Mouse (Mus musculus) gastrocnemius, postnatal 25 days (tissue): ENCODE results near the gene Anks3. TPM values are rescaled to one million over a fixed set of nuclear protein-coding genes. Genes with fewer than 3 reads are reported as not detected.

ENCODE experiments used
- DNase-seq: peaks from one replicate; pipeline ENCODE4 v3.0.0; 2022
- long read RNA-seq, 2 experiments: library from polyadenylated mRNA; stranded (forward); transcript quantifications; one replicate each; pipeline ENCODE4 v2.0.0; 2021
- total RNA-seq, 2 experiments: library from RNA; stranded (reverse); gene quantifications; 1 replicate in 1 of 2; 2 replicates in 1 of 2; pipeline ENCODE4 v1.2.3; 2021

The Anks3 gene
- 10 to 100 TPM; 11.1 to 12.0 TPM for total RNA-seq
- long read RNA-seq, experiment 1, partial matches to known transcripts, result 1 of 7 reads
- long read RNA-seq, experiment 1, other reads (novel, unspliced or antisense), result 6 of 7 reads
- long read RNA-seq, experiment 2, transcript Anks3-201 (17 exons, 2,398 nt), result major isoform, 7 of 24 reads
- long read RNA-seq, experiment 2, partial matches to known transcripts, result 3 of 24 reads
- long read RNA-seq, experiment 2, other reads (novel, unspliced or antisense), result 14 of 24 reads

DNA sequence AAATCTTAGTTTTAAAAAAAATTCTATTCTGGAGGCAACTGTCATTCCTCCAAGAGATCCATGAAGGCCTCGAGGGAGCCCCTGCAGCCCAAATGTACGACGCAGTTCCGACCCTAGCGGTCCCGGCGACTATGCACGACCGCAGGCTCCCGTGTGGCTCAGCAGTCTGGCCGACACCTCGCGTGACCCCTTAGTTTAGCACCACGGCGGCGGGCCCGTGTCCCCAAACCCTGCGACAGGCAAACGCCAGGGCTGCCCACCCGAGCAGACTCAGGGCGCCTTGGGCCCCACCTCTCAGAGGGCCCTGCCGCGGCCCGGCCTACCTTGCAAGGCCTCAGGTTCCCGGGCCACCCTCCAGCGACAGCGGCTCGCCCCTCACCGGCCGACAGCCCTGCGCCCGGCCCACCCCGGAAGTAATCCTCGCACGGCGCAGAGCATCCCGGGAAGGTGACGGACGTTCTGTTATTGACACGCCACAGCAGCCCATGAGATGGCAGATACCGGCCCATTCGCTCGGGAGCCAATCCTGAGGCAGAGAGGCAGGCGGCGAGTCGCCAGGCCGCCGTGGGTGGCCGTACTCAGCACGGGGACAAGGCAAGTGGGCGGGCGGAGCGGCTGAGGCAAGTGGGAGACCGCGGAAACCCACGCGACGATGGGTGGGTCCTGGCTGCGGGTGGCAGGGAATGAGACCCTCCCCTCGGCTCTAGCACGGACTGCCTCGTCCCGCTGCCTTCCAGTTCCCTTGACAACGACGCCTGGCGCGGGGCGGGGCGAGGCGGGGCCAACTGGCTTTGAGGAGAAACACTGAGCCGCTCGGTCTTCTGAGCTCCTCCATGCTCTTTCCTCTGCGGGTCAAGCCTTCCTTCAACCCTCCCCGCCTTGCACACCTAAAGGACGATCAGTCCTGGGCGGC, at the start of gene Anks3:
TSS of gene Anks3 (minus strand) at position 409 of the 913 bp plus-strand sequence.
- DNase-seq, result peak; percentile 99

DNA sequence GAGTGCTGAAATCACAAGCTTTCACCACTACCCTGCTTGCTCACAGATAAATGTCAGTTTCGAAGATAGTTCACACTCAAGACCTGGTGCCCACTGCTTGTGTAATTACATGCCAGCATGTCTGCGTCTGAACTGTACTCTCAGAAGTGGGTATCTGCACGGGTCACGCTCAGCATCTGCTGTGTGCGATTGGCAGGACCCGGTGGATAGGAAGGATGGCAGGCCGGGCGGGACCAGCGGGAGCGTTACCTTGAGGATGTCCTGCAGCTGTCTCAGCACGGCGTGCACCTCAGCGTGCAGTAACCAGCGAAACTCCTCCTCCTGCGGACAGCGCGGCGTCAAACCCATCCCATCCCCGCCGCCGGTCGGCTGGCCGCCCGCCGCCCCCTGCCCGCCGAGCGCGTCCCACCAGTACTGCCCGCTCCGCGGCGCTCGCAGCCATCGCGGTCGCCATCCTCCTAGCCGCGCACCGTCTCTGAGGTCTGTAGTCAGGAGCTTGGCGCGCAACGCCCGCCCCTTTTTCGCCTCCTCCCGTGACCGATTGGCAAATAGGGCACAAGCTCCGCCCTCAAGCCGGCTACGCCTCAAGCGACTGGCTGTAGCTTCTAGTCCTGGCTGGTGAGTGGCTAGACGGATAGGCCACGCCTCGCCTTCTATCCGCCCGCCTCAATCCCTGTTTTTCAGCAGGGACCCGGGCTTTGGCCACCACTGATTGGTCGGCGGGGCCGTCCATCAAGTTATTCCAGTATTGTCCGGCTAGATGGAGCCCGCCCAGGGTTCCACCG, 49.2 kb upstream of the Anks3 start, which contains the start of gene Rogdi:
TSS of gene Rogdi (minus strand) at position 500 of the 785 bp plus-strand sequence.
- DNase-seq, result peak; percentile 99

DNA sequence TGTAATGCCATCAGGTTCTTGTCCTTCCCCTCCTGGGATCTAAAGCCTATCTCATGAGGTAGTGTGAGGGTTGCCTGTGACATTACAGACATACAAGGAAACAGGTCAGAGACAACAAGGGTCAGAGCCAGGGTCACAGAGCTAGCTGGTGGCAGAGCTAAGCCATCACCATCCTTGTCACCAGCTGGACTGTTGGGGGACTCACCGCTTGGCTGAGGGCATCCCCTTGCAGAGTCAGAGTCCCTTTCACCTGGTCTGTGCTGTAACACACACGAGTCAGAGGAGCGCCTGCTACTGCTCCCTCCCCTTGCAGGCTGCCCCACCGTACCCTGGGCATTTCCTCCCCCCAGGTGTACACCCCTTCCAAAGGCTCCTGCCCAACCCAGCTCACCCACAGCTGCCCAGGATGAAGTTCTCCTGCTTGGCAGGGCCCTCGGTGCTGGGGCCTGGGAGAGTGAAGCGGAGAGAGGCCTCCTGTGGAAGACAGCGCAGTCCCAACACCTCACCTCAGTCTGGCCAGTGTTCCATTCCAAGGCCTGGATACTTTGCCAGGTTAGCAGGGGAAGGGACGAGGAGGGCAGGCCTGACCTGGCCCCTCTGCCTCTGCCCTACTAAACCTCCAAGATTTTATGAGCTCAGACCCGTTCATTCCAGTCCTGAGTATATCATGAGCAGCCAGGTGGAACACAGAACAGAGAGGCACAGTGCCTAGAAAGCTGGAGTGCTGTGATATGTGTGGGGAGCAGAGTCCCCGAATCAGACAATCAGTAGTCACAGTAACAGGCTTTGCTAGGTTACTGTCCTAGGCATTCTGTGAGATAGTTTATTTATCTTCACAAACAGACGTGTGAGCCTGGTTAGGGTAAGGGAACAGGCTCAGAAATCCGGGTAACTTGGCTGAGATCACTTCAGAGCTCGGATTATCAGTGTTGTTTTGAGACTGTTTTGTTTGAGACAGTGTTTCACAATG, 48.3 kb upstream of the Anks3 start:
- no peak for DNase-seq

DNA sequence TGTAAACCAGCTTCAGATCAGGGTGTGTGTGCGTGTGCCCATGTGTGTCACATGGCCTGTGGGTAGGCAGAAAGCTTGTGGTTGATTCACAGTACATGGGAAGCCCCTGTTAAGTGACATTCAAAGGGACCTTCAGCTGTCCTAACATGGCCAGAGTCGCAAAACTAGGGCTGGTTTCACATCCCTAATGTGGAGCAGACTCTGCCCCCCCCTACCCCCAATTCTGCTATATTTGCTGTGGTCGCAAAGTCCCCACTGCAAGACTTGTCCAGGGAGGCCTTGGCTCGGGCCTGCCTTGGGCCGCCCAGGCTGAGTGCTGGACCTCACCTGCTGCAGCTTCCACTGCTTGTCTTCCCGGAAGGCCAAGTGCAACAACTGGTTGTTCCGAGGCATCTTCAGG, 47.3 kb upstream of the Anks3 start:
- DNase-seq, result no peak

DNA sequence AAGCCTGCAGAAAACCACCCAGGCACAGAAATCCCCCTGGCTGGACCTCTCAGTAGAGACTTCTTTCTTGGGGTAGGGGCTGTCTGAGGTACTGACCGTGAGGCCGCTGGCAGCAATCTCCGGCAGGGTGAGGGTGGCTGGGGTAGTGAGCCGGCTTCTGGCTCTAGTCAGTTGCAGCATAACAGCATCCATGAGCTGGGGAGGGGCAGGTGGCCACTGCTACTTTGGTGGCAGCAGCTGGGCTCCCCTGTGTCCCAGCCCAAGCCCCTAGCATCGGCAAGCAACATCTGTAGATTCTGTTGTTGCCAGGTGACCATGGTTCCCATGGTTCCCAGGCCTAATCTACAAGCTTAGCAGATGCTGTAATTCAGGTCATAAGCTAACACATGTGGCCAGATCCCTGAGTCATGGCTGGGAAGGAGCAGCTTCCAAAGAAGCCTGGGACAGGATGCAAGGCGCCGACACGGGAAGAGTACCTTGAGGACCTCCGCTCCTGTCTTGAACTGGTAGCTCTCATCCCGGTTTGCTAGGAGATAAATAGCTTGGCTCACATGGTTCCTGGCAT, 46.4 kb upstream of the Anks3 start:
- DNase-seq, result no peak

DNA sequence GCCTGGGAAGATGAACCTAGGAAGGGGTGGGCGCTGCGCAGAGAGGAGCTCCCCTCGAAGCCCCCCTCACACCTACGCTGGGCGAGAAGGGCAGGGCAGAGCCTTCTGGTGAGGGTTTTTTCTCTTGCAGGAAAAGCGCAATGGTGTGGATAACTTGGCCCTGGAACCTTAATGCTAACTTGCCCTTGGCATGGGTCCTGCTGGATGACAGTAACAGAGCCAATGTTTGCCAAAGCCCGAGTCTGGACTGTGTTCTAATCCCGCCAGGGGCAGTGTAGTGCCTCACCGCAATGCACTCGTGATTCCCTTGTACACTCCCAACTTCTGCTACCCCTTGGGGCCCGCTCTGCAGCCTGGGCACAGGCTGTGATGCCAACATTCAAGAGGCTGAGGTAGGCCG, 44.1 kb upstream of the Anks3 start:
- no peak for DNase-seq

DNA sequence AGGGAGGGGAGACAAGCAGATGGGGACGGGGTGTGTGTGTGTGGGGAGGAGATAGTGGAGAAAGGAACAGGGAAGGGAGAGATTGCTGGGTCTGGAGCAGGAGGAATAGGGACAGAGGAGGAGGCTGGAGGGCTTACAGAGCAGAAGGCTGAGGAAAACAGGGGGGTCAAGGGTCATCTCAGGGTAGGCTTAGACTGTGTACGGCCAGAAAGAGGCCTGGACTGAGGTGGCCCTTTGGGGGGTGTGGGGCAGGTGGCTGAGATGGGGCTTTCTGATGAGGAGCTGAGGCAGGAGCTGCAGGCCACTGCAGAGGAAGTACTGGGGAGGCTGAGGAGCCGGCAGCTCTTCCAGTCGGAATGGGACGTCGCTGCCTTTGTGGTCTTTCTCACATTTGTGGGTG, 43.5 kb upstream of the Anks3 start:
- DNase-seq, result no peak

DNA sequence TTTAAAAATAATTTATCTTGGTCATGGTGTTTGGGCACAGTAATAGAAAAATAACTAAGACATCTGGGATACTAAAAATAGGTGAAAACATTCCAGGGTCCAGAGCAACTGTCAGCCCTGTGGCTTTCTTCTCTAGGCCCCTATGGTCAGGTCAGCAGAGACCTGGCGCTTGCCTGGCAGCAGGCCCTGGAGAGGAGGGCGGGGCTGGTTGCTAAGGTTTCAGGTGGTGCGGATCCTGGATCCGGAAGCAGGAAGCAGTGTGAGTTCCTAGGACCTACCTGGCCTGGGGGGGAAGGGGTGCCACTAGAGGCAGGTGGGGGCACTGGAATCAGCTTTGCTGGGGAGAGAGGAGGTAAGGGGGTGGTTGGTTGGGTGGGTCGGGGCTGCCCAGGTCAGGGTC, 43.1 kb upstream of the Anks3 start, which contains the start of gene Smim22:
TSS of gene Smim22 (plus strand) at position 222 of the 400 bp plus-strand sequence.
- DNase-seq, result no peak

DNA sequence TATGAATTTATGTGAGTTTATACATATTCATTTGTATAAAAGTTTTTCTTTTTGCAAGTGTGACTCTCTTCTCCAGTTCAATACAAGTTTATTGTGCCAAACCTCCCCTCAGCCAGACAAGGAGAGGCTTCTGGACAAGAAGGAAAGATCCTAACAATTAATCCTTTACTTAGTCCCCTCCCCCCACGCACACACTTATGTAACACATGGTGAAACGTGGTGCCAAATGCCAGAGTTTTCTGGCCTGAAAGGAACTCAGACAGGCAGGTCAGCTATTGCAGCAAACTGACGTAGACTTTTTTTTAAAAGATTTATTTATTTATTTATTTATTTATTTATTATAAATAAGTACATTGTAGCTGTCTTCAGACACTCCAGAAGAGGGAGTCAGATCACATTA, 36.6 kb upstream of the Anks3 start:
- DNase-seq, result no peak

DNA sequence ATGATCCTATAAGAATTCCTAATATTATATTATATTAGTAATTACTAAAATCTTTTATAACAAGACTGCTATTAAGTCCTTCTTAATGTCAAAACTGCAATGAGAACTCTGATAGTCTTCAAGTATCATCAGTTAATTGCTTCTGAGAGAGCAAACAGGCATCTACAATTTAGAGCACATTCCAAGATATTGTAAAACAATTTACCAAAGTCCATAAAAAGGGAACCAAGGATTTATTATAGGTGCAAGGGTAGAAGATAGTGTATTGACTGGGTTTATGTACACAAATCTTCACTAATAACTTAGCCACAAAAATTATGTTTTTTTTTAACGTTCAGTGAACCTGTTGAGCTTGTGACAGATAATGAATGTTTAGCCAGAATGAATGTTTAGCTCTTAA, 35.0 kb upstream of the Anks3 start:
- DNase-seq, result no peak

DNA sequence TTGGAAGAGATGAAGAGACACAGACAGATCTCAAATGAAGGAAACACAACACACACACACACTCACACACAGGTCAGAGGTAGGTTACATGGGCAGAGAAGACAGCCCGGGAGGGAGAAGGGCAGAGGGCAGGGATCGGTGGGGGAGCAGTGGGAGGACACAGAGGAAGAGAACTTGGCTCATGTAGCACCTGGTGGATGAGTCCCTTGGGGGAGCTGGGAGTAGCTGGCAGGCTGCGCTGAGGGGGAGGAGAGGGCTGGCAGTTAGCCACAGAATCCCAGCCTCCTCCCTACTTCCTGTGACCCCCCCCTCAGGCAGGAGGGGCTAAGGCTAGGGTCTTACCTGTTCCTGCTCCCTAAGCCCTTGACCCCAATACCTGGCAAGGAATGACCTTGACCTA, 33.5 kb upstream of the Anks3 start, which contains the start of gene Sept12:
TSS of gene Sept12 (minus strand) at position 300 of the 400 bp plus-strand sequence.
- DNase-seq, result no peak

DNA sequence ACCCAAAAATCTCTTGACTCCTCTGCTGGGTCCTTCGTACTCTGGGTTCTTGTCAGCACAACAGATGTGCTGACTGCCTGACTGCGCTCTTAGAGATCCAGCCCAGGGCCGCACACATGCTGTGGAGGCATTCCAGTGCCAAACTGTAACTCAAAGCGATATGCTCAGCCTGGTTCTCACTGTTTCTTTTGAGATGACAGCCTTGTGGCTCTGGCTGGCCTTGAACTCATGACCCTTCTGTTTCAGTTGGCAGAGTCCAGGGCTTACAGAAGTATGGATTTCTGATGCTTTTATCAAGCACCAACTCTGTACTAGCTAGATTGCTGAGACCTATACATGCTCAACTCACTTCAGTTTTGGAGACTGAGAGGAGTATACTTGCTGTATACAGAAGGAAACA, 29.3 kb upstream of the Anks3 start:
- no peak for DNase-seq

DNA sequence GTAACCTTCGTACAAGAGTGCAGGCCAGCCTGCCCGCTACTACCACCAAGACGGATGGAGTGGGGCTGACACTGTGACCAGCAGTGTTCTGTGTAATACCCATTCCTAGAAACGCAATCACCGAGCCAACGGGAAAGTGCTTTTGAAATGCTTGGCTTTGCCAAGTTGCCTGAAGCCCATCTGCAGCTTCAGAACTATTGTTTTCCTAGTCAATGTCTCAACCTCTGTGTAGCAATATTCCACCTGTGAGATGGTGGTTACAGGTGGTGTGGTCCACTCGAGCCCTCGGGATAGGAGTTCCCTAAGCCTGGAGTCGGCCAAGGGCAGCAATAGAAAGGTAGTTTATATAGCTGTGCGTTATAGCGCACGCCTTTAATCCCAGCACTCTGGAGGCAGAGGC, 20.7 kb upstream of the Anks3 start:
- no peak for DNase-seq

DNA sequence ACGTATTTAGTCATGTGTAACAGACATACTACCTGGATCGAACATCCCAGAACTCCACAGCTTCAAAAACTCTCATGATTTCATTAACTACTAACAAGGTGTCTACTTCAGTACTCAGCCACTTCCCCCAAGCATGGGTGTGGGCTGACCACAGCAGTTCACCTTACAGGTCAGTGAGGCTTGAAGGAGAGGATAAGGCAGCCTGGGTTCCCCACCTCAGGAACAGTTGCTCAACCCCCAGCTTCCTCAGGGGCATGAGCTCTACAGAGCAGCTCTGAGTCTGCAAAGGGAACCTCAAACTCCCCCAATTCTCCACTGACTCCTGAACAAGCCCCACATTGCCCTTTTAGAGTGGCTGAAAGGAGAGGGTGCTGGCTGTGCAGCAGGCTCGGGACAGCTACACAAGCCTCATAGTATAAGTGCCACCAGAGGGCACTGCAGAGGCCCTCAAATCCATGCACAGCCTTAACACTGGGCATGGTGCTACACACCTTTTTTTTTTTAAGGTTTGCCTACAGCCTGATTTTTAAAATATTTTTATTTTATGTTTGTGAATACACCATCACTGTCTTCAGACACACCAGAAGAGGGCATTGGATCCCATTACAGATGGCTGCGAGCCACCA, 15.9 kb upstream of the Anks3 start:
- DNase-seq, result no peak

DNA sequence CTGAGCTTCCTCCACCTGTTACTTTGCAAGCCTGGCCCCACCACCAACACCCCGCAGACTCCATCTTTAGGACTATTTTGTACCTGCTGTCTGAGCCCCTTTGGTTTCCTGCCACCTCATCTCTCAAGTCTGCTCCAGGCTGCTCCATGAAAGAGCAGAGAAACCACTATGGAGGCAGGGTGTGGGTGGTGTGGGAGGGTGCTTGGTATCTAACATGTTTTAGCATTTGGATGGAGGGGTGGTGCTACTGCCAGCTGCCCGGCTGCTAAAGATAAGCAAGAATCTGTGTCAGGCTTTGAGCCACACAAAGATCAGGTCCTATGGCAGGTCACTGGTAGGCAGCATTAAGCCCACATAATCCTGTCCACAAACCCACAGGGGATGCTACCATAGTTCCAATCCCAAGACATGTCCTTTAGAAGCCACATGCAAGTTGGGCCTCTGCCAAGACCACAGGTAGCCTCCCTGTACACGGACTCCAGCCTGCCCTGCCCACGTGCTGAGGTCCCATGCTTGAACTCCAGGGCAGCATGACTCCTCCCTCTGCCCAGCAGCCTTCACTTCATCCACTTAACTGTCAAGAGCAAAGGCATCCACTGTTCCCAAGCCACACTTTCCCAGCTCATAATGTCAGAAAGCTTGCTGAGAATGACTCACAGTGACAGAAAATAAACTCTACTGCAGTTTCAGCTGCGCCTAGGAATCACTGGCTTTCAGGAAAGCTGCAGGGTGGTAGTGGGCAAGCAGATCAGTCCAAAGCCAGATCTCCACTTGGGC, 14.5 kb upstream of the Anks3 start:
- DNase-seq, result no peak

DNA sequence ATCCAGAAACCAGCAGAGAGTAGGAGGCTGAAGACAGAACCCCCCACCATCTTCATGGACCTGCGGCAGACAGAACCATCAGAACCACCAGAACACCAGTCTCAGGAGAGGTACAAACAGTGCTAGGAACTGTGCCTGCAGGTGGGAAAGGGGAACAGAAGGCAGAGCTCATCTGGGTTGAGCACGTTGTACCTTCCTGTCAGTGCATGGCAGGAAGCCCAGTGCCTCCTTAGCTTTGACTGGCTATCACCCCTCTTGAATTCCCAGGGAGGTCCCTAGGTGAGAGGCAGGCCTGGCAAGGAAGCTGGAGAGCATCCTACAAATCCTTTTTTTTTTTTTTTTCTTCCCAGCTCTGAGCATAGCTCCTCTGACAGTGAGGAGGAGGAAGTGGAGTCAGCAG, 12.2 kb upstream of the Anks3 start:
- DNase-seq, result no peak

DNA sequence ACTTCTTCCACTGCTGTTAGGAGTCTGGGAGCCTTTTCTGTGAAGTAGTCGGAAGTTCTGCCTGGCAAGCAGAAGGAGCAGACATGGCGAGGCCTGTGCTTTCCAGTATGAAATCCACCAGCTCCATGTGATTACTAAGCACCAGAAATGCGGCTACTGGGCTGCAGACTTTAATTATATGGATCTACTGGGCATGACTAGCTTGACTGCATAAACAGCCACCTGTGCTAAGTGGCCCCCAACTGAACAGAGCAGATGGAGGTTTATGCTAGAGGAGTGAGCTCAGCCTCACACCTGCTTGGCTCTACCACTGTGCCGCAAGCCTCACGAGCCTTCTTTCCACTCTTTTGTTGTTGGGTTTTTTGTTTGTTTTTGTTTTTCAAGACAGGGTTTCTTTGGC, 10.5 kb upstream of the Anks3 start:
- DNase-seq, result no peak

DNA sequence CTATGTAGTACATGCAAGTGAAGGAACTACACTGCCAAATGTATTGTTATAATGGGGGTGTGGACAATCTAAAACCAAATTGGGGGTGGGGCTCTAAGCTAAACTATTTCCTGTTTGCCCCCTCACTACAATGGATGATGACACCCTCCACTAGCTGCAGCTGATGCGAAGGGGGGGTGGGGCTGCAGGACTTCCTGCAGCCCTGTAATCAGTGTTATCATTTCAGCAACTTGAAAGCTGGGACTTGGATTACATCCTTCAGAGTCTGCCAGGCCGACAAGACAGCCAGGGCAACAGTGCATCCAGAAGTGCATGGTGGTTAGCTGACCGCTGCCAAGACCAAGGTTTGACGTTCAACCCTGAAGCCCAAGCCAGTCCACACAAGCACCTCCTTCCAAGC, 7.6 kb upstream of the Anks3 start:
- no peak for DNase-seq

DNA sequence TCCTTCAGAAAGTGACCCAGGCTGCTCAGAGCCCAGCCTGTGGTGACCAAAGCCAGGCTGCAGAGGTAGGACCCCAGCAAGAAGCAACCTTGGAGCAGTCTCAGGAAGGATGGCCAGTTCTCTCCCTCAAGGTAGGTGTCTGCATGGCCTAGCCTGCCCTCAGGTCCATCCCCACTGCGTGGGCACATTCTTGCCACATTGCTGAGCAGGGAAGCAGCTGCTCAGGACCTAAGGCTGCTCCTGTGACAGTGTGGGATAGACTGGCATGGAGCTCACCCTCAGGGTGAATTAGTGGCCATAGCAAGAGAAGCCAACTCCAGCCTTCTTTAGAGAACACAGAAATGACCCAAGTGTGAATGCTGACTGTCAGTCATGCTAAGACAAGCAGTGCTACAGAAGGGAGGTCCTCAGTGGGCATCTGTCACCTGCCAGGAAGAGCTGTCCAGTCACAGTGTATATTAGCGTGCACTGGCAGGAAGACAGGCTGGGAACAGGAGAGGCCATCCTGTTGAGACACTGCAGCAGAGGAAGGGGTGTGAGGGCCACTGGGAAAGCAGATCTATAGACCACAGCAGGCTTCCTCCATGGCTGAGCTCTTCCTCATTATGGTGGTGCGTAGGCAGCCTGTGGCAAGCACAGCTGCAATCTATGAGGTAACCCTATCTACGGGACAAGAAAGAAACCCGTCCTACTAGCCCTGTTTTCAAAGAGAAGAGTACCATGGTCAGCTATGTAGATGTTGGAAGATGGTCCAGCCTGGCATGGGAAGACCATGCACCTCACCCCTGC, 5.2 kb upstream of the Anks3 start:
- DNase-seq, result no peak
